Mouse (Mus musculus): Measurements from ENCODE around the gene Mpv17l. TPM values are rescaled to one million over a fixed set of nuclear protein-coding genes. Genes with fewer than 3 reads are reported as not detected.

The Mpv17l gene
- polyA plus RNA-seq, 1 experiment from 2014 or later: 4.2 TPM

Other genes starting within 250 kb of the Mpv17l start
- 40.4 and 44.9 TPM in 2 replicates for gene Parn, start 235.0 kb upstream of the Mpv17l start, polyA plus RNA-seq (2014; fragmentation: Nextera tagmentation; extraction: Ambion mirVana)
- gene Bfar, start 231.3 kb upstream of the Mpv17l start, polyA plus RNA-seq (2014; fragmentation: Nextera tagmentation; extraction: Ambion mirVana): 43.0 and 44.1 TPM in 2 replicates
- gene 3110001I22Rik, start 231.2 kb upstream of the Mpv17l start, polyA plus RNA-seq (2014; fragmentation: Nextera tagmentation; extraction: Ambion mirVana): 11.6 and 11.8 TPM in 2 replicates
- gene Pla2g10, start 172.2 kb upstream of the Mpv17l start, polyA plus RNA-seq (2014; fragmentation: Nextera tagmentation; extraction: Ambion mirVana): 0.29 TPM in 1 of 2 replicates, not detected in the other
- gene Rrn3, start 122.5 kb upstream of the Mpv17l start, polyA plus RNA-seq (2014; fragmentation: Nextera tagmentation; extraction: Ambion mirVana): 123 and 124 TPM in 2 replicates
- 169 and 191 TPM in 2 replicates for gene Ntan1, start 84.3 kb upstream of the Mpv17l start, polyA plus RNA-seq (2014; fragmentation: Nextera tagmentation; extraction: Ambion mirVana)
- gene Pdxdc1, start within 50 bp of the Mpv17l start, polyA plus RNA-seq (2014; fragmentation: Nextera tagmentation; extraction: Ambion mirVana): 74.0 and 80.1 TPM in 2 replicates
- gene 2900011O08Rik, start 83.4 kb downstream of the Mpv17l start, polyA plus RNA-seq (2014; fragmentation: Nextera tagmentation; extraction: Ambion mirVana): 37.1 and 38.4 TPM in 2 replicates
- gene Ifitm7, start 83.7 kb downstream of the Mpv17l start, polyA plus RNA-seq (2014; fragmentation: Nextera tagmentation; extraction: Ambion mirVana): 0.85 and 1.0 TPM in 2 replicates

All from hindbrain, embryonic 11.5 days (tissue).